Mouse (Mus musculus): ENCODE measurements around the gene Rdh16f2.
"Not testable (repeated sequence)": the region's sequence is repeated elsewhere in the genome, so short reads cannot be mapped to it uniquely, and the experiment has no call there.

Gene Rdh16f2

GRCm38 (mm10) chr10:127891481-127891880, 25.2 kb downstream of the Rdh16f2 start:
- DNase-seq (ENCODE audit: low spot score in 2 of 2) = no peak

GRCm38 (mm10) chr10:127893163-127894022, 27.1 kb downstream of the Rdh16f2 start:
- DNase-seq (ENCODE audit: low spot score in 2 of 2) = not testable (repeated sequence)

GRCm38 (mm10) chr10:127896705-127897104, 30.4 kb downstream of the Rdh16f2 start:
- no peak for DNase-seq (ENCODE audit: low spot score in 2 of 2)

- no peak for DNase-seq (ENCODE audit: low spot score in 2 of 2)
Measured at GRCm38 (mm10) chr10:127897506-127897905, 31.2 kb downstream of the Rdh16f2 start.

- DNase-seq (ENCODE audit: low spot score in 2 of 2) = no peak
Measured at GRCm38 (mm10) chr10:127898218-127898617, 31.9 kb downstream of the Rdh16f2 start, which contains the start of gene Sdr9c7. TSS of gene Sdr9c7 (plus strand) at chr10:127898518.

GRCm38 (mm10) chr10:127899783-127900182, 33.5 kb downstream of the Rdh16f2 start:
- DNase-seq (ENCODE audit: low spot score in 2 of 2) = no peak

GRCm38 (mm10) chr10:127901751-127902150, 35.5 kb downstream of the Rdh16f2 start:
- DNase-seq (ENCODE audit: low spot score in 2 of 2) = no peak

- DNase-seq (ENCODE audit: low spot score in 2 of 2) = no peak
Measured at GRCm38 (mm10) chr10:127903116-127903515, 36.8 kb downstream of the Rdh16f2 start.

- peak in 1 of 2 experiments; percentile 20 for DNase-seq (ENCODE audit: low spot score in 2 of 2)
Measured at GRCm38 (mm10) chr10:127904718-127905446, 38.6 kb downstream of the Rdh16f2 start.

- DNase-seq (ENCODE audit: low spot score in 2 of 2) = no peak
Measured at GRCm38 (mm10) chr10:127906138-127906537, 39.9 kb downstream of the Rdh16f2 start.

GRCm38 (mm10) chr10:127907386-127907951, 41.2 kb downstream of the Rdh16f2 start:
- DNase-seq (ENCODE audit: low spot score in 2 of 2) = no peak

GRCm38 (mm10) chr10:127915578-127915977, 49.3 kb downstream of the Rdh16f2 start:
- no peak for DNase-seq (ENCODE audit: low spot score in 2 of 2)

- not testable (repeated sequence) for DNase-seq (ENCODE audit: low spot score in 2 of 2)
Measured at GRCm38 (mm10) chr10:127917183-127917582, 50.9 kb downstream of the Rdh16f2 start.

GRCm38 (mm10) chr10:127917651-127918050, 51.4 kb downstream of the Rdh16f2 start:
- DNase-seq (ENCODE audit: low spot score in 2 of 2) = no peak

GRCm38 (mm10) chr10:127922241-127922640, 56.0 kb downstream of the Rdh16f2 start:
- DNase-seq (ENCODE audit: low spot score in 2 of 2) = no peak

- no peak for DNase-seq (ENCODE audit: low spot score in 2 of 2)
Measured at GRCm38 (mm10) chr10:127923024-127923423, 56.8 kb downstream of the Rdh16f2 start.

GRCm38 (mm10) chr10:127924597-127925378, 58.5 kb downstream of the Rdh16f2 start:
- DNase-seq (ENCODE audit: low spot score in 2 of 2) = no peak
